Mouse (Mus musculus) leukemia stem cell, adult 10-12 weeks (primary cell): ENCODE results near the gene Pomgnt2. TPM values are rescaled to one million over a fixed set of nuclear protein-coding genes. Genes with fewer than 3 reads are reported as not detected.

Source experiments
- polyA plus RNA-seq: library from polyadenylated mRNA; stranded (reverse); fragments of >175 nt; gene quantifications from 2 replicates; pipeline ENCODE4 v1.2.3, GENCODE M21; 2012; ENCODE audit warnings: low replicate concordance

The Pomgnt2 gene
- 1.3 and 1.7 TPM in 2 replicates for polyA plus RNA-seq

GRCm38 (mm10) chr9:121997010-121997409, at the start of gene Pomgnt2:
Pomgnt2 (minus strand) TSS chr9:121997110.

DNA sequence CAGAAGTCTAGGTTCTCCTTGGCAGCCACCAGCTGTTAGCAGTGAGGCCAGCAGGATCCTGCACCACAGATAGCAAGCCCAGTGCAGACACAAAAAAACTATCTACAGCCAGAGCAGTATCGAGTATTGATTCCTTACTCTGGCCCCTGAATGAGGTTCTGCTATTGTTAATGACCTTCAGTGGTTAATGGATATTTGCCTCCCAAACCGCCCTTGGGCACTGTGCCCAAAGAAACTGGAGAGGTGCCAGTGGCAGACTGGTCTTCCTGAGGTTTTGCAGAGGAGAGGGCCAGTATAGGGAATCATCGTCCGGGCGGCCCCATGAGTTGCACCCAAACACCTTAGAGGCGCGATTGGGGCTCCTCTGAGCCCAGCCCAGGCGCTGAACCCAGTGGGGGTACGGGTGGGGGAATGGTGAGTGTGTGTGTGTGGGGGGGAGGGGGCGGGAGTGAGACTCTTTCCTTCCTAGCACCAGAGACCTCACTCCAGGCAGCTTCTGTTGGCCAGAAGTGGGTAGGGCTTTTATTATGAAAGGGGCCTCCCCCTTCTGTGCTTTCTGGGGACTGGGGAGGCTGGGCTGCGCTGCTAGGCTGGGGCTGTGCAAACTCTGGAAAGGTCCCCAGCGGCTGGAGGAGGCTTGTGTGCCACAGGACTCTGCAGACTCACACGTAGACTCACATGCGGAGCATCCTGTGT, 46.3 kb downstream of the Pomgnt2 start, which contains the start of gene Fam198a:
Gene Fam198a (plus strand): TSS at position 571 of the 696 bp plus-strand sequence.

Other genes with a start within 250 kb of the Pomgnt2 start
- 0.63 and 2.2 TPM in 2 replicates for gene Zfp651, start 237.8 kb downstream of the Pomgnt2 start, polyA plus RNA-seq
- gene Klhl40, start 219.5 kb downstream of the Pomgnt2 start, polyA plus RNA-seq: not detected in 2 replicates
- not detected in 2 replicates for gene Hhatl, start 204.6 kb downstream of the Pomgnt2 start, polyA plus RNA-seq
- gene Ccdc13, start 157.6 kb downstream of the Pomgnt2 start, polyA plus RNA-seq: not detected in 2 replicates
- 17.8 and 26.4 TPM in 2 replicates for gene Higd1a, start 138.7 kb downstream of the Pomgnt2 start, polyA plus RNA-seq
- gene Ackr2, start 98.8 kb downstream of the Pomgnt2 start, polyA plus RNA-seq: 0.14 and 0.76 TPM in 2 replicates
- gene Cyp8b1, start 80.8 kb downstream of the Pomgnt2 start, polyA plus RNA-seq: 0.26 TPM in 1 of 2 replicates, not detected in the other
- gene Fam198a, start 46.1 kb downstream of the Pomgnt2 start, polyA plus RNA-seq: 0.24 TPM in 1 of 2 replicates, not detected in the other
- gene Snrk, start 120.2 kb upstream of the Pomgnt2 start, polyA plus RNA-seq: 8.8 and 11.7 TPM in 2 replicates